Mouse (Mus musculus) forebrain, embryonic 12.5 days (tissue): ENCODE results near the gene Rnf145. TPM values are rescaled to one million over a fixed set of nuclear protein-coding genes. Genes with fewer than 3 reads are reported as not detected.
"Not testable (repeated sequence)": the region's sequence is repeated elsewhere in the genome, so short reads cannot be mapped to it uniquely, and the experiment has no call there.

Source experiments
- ATAC-seq: fragments of 200-750 bp; cut with Nextera tagmentation; 2 replicates; pipeline ENCODE4 v1.8.0; 2017; ENCODE audit warnings: moderate TSS enrichment; ENCODE audit not compliant: low FRiP score
- H3K27ac ChIP-seq: fragments of 300-500 bp; sonication (generic); 2 replicates; pipeline ENCODE4 v1.5.1; 2016; ENCODE audit warnings: mild to moderate bottlenecking
- H3K27me3 ChIP-seq: fragments of 300-500 bp; sonication (generic); 2 replicates; pipeline ENCODE4 v1.6.1; 2016; ENCODE audit warnings: mild to moderate bottlenecking
- H3K36me3 ChIP-seq: fragments of 300-500 bp; sonication (generic); replicated peaks from 2 replicates; pipeline ENCODE4 v1.6.1; 2016; ENCODE audit warnings: mild to moderate bottlenecking
- H3K4me1 ChIP-seq: fragments of 300-500 bp; sonication (generic); 2 replicates; pipeline ENCODE4 v1.6.1; 2016
- H3K4me2 ChIP-seq: fragments of 300-500 bp; sonication (generic); 2 replicates; pipeline ENCODE4 v1.6.1; 2016; ENCODE audit warnings: mild to moderate bottlenecking, moderate library complexity
- H3K4me3 ChIP-seq: fragments of 300-500 bp; sonication (generic); replicated peaks from 2 replicates; pipeline ENCODE4 v1.5.1; 2016; ENCODE audit warnings: mild to moderate bottlenecking
- H3K9ac ChIP-seq: fragments of 300-500 bp; sonication (generic); 2 replicates; pipeline ENCODE4 v1.6.1; 2016; ENCODE audit warnings: mild to moderate bottlenecking
- H3K9me3 ChIP-seq: fragments of 300-500 bp; sonication (generic); 2 replicates; pipeline ENCODE4 v1.6.1; 2016
- whole genome bisulfite sequencing: fragments of 180-500 bp; shearing (Covaris S2); methylation state at CpG from one replicate; pipeline ENCODE4 v1.1.7; 2016; 5-methylcytosine and 5-hydroxymethylcytosine counted together
- polyA plus RNA-seq: library from polyadenylated mRNA; unstranded; fragments of >200 nt; fragmentation: Nextera tagmentation; extraction: Ambion mirVana; gene quantifications from 2 replicates; pipeline ENCODE4 v1.2.1, GENCODE M21; 2016

The Rnf145 gene
- polyA plus RNA-seq, 1 experiment from 2014 or later, result 121 TPM

GRCm38 (mm10) chr11:44560396-44560795 is 41.6 kb downstream of the Rnf145 start:
- peaks cover 79% of the 10 kb centered on the region for H3K36me3 ChIP-seq
- H3K4me3 ChIP-seq, result no peak overlapping the region
- H3K4me1 ChIP-seq, result no peaks in the 10 kb centered on the region
- H3K9me3 ChIP-seq, result no peaks in the 10 kb centered on the region
- H3K4me2 ChIP-seq, result no peak overlapping the region
- ATAC-seq, result no peak
- H3K9ac ChIP-seq, result no peak overlapping the region
- H3K27ac ChIP-seq, result no peak overlapping the region
- H3K27me3 ChIP-seq, result no peaks in the 10 kb centered on the region
- WGBS, result 96% methylated on average over 8 of the region's 8 CpGs

GRCm38 (mm10) chr11:44561476-44562015 is 42.8 kb downstream of the Rnf145 start:
- no peak overlapping the region for H3K27ac ChIP-seq
- no peak for ATAC-seq
- no peak overlapping the region for H3K4me2 ChIP-seq
- H3K27me3 ChIP-seq, result no peaks in the 10 kb centered on the region
- H3K4me1 ChIP-seq, result no peaks in the 10 kb centered on the region
- H3K36me3 ChIP-seq, result peaks cover 85% of the 10 kb centered on the region
- H3K9ac ChIP-seq, result no peak overlapping the region
- H3K9me3 ChIP-seq, result no peaks in the 10 kb centered on the region
- H3K4me3 ChIP-seq, result no peak overlapping the region
- WGBS, result 83% methylated on average over 21 of the region's 21 CpGs

- ATAC-seq, result no peak
- H3K4me2 ChIP-seq, result no peak overlapping the region
- no peaks in the 10 kb centered on the region for H3K4me1 ChIP-seq
- H3K4me3 ChIP-seq, result no peak overlapping the region
- no peak overlapping the region for H3K9ac ChIP-seq
- H3K36me3 ChIP-seq, result peaks cover 86% of the 10 kb centered on the region
- no peaks in the 10 kb centered on the region for H3K27me3 ChIP-seq
- H3K27ac ChIP-seq, result no peak overlapping the region
- no peaks in the 10 kb centered on the region for H3K9me3 ChIP-seq
- 84% methylated on average over 12 of the region's 12 CpGs for WGBS
Measured at GRCm38 (mm10) chr11:44562389-44563135, 43.8 kb downstream of the Rnf145 start.

- Histone ChIP-seq H3K27me3 (no peaks in the 10 kb centered on the region), H3K36me3 (peaks cover 74% of the 10 kb centered on the region), H3K9ac (no peak overlapping the region), H3K27ac (no peak overlapping the region), H3K9me3 (no peaks in the 10 kb centered on the region), H3K4me3 (no peak overlapping the region), H3K4me1 (no peaks in the 10 kb centered on the region), H3K4me2 (no peak overlapping the region)
- ATAC-seq, result no peak
- whole genome bisulfite sequencing, result 95% methylated on average over 12 of the region's 12 CpGs
Measured at GRCm38 (mm10) chr11:44564245-44564864, 45.6 kb downstream of the Rnf145 start.

GRCm38 (mm10) chr11:44564940-44565339 is 46.2 kb downstream of the Rnf145 start:
- ATAC-seq, result no peak
- H3K36me3 ChIP-seq, result peaks cover 73% of the 10 kb centered on the region

GRCm38 (mm10) chr11:44570336-44570735 is 51.6 kb downstream of the Rnf145 start:
- not testable (repeated sequence) for ATAC-seq, H3K9me3 ChIP-seq, H3K4me1 ChIP-seq, H3K27me3 ChIP-seq, H3K4me2 ChIP-seq, H3K27ac ChIP-seq, H3K4me3 ChIP-seq, H3K9ac ChIP-seq
- WGBS, result 93% methylated on average over 4 of the region's 4 CpGs
- H3K36me3 ChIP-seq, result peaks cover 27% of the 10 kb centered on the region

More at GRCm38 (mm10) chr11:44564940-44565339, 46.2 kb downstream of the Rnf145 start:
- H3K27me3 ChIP-seq, result no peaks in the 10 kb centered on the region
- H3K27ac ChIP-seq, result no peak overlapping the region
- H3K4me1 ChIP-seq, result no peaks in the 10 kb centered on the region
- no peak overlapping the region for H3K4me2 ChIP-seq
- no peak overlapping the region for H3K4me3 ChIP-seq
- no peaks in the 10 kb centered on the region for H3K9me3 ChIP-seq
- H3K9ac ChIP-seq, result no peak overlapping the region

GRCm38 (mm10) chr11:44572781-44573180 is 54.0 kb downstream of the Rnf145 start:
- H3K4me3 ChIP-seq, result no peak overlapping the region

GRCm38 (mm10) chr11:44573396-44573795 is 54.6 kb downstream of the Rnf145 start:
- ATAC-seq, result no peak
- Histone ChIP-seq H3K27me3 (no peaks in the 10 kb centered on the region), H3K4me1 (no peaks in the 10 kb centered on the region), H3K36me3 (peaks cover 10% of the 10 kb centered on the region; the same call in 1 of the 2 replicates), H3K9ac (no peak overlapping the region), H3K4me2 (no peak overlapping the region), H3K4me3 (no peak overlapping the region), H3K9me3 (no peaks in the 10 kb centered on the region), H3K27ac (no peak overlapping the region)
- 88% methylated on average over 3 of the region's 3 CpGs for WGBS

More at GRCm38 (mm10) chr11:44572781-44573180, 54.0 kb downstream of the Rnf145 start:
- Histone ChIP-seq H3K9me3 (no peaks in the 10 kb centered on the region), H3K9ac (no peak overlapping the region), H3K4me2 (no peak overlapping the region), H3K36me3 (peaks cover 10% of the 10 kb centered on the region; the same call in 1 of the 2 replicates), H3K27me3 (no peaks in the 10 kb centered on the region), H3K4me1 (no peaks in the 10 kb centered on the region), H3K27ac (no peak overlapping the region)
- 92% methylated on average over 5 of the region's 5 CpGs for WGBS
- no peak for ATAC-seq

GRCm38 (mm10) chr11:44574391-44574790 is 55.6 kb downstream of the Rnf145 start:
- peaks cover 8% of the 10 kb centered on the region; the same call in 1 of the 2 replicates for H3K36me3 ChIP-seq
- ATAC-seq, result no peak
- H3K4me1 ChIP-seq, result no peaks in the 10 kb centered on the region
- no peak overlapping the region for H3K4me2 ChIP-seq
- no peak overlapping the region for H3K4me3 ChIP-seq
- no peak overlapping the region for H3K9ac ChIP-seq
- H3K9me3 ChIP-seq, result no peaks in the 10 kb centered on the region
- no peaks in the 10 kb centered on the region for H3K27me3 ChIP-seq
- 91% methylated on average over 8 of the region's 8 CpGs for WGBS
- no peak overlapping the region for H3K27ac ChIP-seq

GRCm38 (mm10) chr11:44574820-44575219 is 56.1 kb downstream of the Rnf145 start:
- H3K4me3 ChIP-seq, result no peak overlapping the region
- H3K36me3 ChIP-seq, result 0 out of 2 replicates have a peak, but pooled peaks cover 5% of the 10 kb centered on the region
- H3K4me2 ChIP-seq, result no peak overlapping the region
- no peaks in the 10 kb centered on the region for H3K4me1 ChIP-seq
- no peaks in the 10 kb centered on the region for H3K9me3 ChIP-seq
- no peak overlapping the region for H3K27ac ChIP-seq
- H3K9ac ChIP-seq, result no peak overlapping the region
- no peak for ATAC-seq
- H3K27me3 ChIP-seq, result no peaks in the 10 kb centered on the region
- WGBS, result 92% methylated on average over 5 of the region's 5 CpGs

GRCm38 (mm10) chr11:44577911-44578310 is 59.1 kb downstream of the Rnf145 start:
- H3K4me1 ChIP-seq, result no peaks in the 10 kb centered on the region

GRCm38 (mm10) chr11:44581277-44581683 is 62.5 kb downstream of the Rnf145 start:
- no peak for ATAC-seq
- no peak overlapping the region for H3K4me2 ChIP-seq
- H3K9me3 ChIP-seq, result no peaks in the 10 kb centered on the region
- no peaks in the 10 kb centered on the region for H3K27me3 ChIP-seq
- 35% methylated on average over 11 of the region's 11 CpGs for WGBS
- no peak overlapping the region for H3K4me3 ChIP-seq
- H3K36me3 ChIP-seq, result no peaks in the 10 kb centered on the region
- H3K4me1 ChIP-seq, result no peaks in the 10 kb centered on the region
- no peak overlapping the region for H3K9ac ChIP-seq
- no peak overlapping the region for H3K27ac ChIP-seq

More at GRCm38 (mm10) chr11:44577911-44578310, 59.1 kb downstream of the Rnf145 start:
- ATAC-seq, result no peak
- no peak overlapping the region for H3K4me3 ChIP-seq
- no peak overlapping the region for H3K4me2 ChIP-seq
- H3K27me3 ChIP-seq, result no peaks in the 10 kb centered on the region
- H3K36me3 ChIP-seq, result no peaks in the 10 kb centered on the region
- no peak overlapping the region for H3K27ac ChIP-seq
- 85% methylated on average over 9 of the region's 9 CpGs for WGBS
- H3K9ac ChIP-seq, result no peak overlapping the region
- H3K9me3 ChIP-seq, result no peaks in the 10 kb centered on the region
